Comparison of ENCODE assay signal across 8 mouse cellular contexts in the genomic region with DNA sequence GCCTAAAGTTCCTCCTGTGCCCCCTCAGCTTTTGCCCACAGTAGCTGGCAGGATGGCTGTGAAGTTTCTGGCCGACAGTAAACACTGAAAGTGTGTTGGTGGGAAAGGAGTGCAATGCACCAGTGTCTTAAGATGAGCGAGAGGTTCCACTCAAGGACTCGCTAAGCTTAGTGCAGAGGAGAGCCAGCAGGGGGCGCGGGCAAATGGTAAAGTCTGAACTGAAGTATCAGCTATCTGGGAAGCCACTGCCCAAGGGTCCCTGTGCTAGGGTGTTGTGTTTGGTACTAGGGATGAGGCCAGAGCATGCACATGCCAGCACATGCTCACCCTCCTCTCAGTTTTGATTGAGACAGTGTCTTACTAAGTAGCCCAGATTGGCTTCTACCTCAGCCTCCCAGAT.
DNase-seq lines count a peak whose midpoint lies in the region; ATAC-seq and TF ChIP-seq lines count a peak whose summit lies in the region.

No protein-coding gene starts in this region.

- ATAC-seq in activated CD4-positive, CD25-positive, alpha-beta regulatory T cell, adult 4 months = peak; percentile 57
- ATAC-seq in kidney, embryonic 14.5 days (ENCODE audit: low FRiP score, low TSS enrichment) = peak; percentile 56
- ATAC-seq in neural tube, embryonic 15.5 days (ENCODE audit: low FRiP score) = peak; percentile 79

- no peak overlapping the region for H3K4me3 ChIP-seq in kidney, embryonic 14.5 days (ENCODE audit: low read length)
- H3K4me3 ChIP-seq in lung, adult 2 months (replicated peaks; ENCODE audit: extremely low read depth, low read depth, low read length) = no peak overlapping the region
- H3K4me3 ChIP-seq in neural tube, embryonic 15.5 days (replicated peaks) = no peak overlapping the region

- no peak for TF ChIP-seq POLR2A in lung, adult 2 months (IDR thresholded peaks at IDR 0.05; ENCODE audit: borderline replicate concordance, extremely low read depth, low read depth, low read length)

- no peak overlapping the region for H3K4me2 ChIP-seq in kidney, embryonic 14.5 days (replicated peaks; ENCODE audit: low read depth, low read length)
- no peak overlapping the region for H3K4me2 ChIP-seq in neural tube, embryonic 15.5 days

- WGBS in kidney, embryonic 14.5 days = 3% methylated on average over 5 of the region's 5 CpGs
- 7% methylated on average over 5 of the region's 5 CpGs for WGBS in lung, adult 2 months
- WGBS in neural tube, embryonic 15.5 days = 6% methylated on average over 5 of the region's 5 CpGs

- 0 out of 2 replicates have a peak, but pooled peaks cover 8% of the 10 kb centered on the region for H3K4me1 ChIP-seq in kidney, embryonic 14.5 days (ENCODE audit: control insufficient read depth, insufficient read depth, low read length)
- H3K4me1 ChIP-seq in lung, adult 2 months (ENCODE audit: control insufficient read depth, insufficient read depth, low read length) = peaks cover 4% of the 10 kb centered on the region; the same call in 1 of the 2 replicates
- H3K4me1 ChIP-seq in neural tube, embryonic 15.5 days = peaks cover 5% of the 10 kb centered on the region

- TF ChIP-seq CTCF in lung, adult 2 months (IDR thresholded peaks at IDR 0.05; ENCODE audit: insufficient read depth, low read length) = peak; percentile 77

- H3K36me3 ChIP-seq in kidney, embryonic 14.5 days (ENCODE audit: control insufficient read depth, insufficient read depth, low read length) = no peaks in the 10 kb centered on the region
- H3K36me3 ChIP-seq in neural tube, embryonic 15.5 days = peaks cover 4% of the 10 kb centered on the region

- no peak overlapping the region for H3K9ac ChIP-seq in kidney, embryonic 14.5 days (ENCODE audit: low read depth, low read length)
- H3K9ac ChIP-seq in neural tube, embryonic 15.5 days (replicated peaks) = no peak overlapping the region

- H3K27ac ChIP-seq in kidney, embryonic 14.5 days (ENCODE audit: low read depth, low read length) = no peak overlapping the region
- H3K27ac ChIP-seq in neural tube, embryonic 15.5 days (replicated peaks) = no peak overlapping the region

- DNase-seq in 416B (ENCODE audit: low read depth) = peak; percentile 80
- DNase-seq in embryo, embryonic 10.5 days (ENCODE audit: low spot score) = peak; percentile 92
- peak; percentile 69 for DNase-seq in heart, adult 8-10 months (ENCODE audit: low spot score)
- peak; percentile 76 for DNase-seq in lung, adult 2 months
- peak; percentile 93 for DNase-seq in testis, postnatal 10 days (ENCODE audit: low spot score)

- no peaks in the 10 kb centered on the region for H3K27me3 ChIP-seq in kidney, embryonic 14.5 days (ENCODE audit: control insufficient read depth, insufficient read depth, low read length)
- no peaks in the 10 kb centered on the region for H3K27me3 ChIP-seq in neural tube, embryonic 15.5 days (replicated peaks)

- H3K9me3 ChIP-seq in kidney, embryonic 14.5 days (ENCODE audit: control insufficient read depth, low read length) = no peaks in the 10 kb centered on the region
- no peaks in the 10 kb centered on the region for H3K9me3 ChIP-seq in neural tube, embryonic 15.5 days (replicated peaks)
